Mouse (Mus musculus) lung, postnatal 10 days (tissue): ENCODE data around the gene Pwwp2a.
A peak's percentile ranks its signal among the peaks of the same experiment; 100 is the strongest.

Experiments used
- DNase-seq: peaks from one replicate; pipeline ENCODE4 v3.0.0; 2021

Gene Pwwp2a

DNA sequence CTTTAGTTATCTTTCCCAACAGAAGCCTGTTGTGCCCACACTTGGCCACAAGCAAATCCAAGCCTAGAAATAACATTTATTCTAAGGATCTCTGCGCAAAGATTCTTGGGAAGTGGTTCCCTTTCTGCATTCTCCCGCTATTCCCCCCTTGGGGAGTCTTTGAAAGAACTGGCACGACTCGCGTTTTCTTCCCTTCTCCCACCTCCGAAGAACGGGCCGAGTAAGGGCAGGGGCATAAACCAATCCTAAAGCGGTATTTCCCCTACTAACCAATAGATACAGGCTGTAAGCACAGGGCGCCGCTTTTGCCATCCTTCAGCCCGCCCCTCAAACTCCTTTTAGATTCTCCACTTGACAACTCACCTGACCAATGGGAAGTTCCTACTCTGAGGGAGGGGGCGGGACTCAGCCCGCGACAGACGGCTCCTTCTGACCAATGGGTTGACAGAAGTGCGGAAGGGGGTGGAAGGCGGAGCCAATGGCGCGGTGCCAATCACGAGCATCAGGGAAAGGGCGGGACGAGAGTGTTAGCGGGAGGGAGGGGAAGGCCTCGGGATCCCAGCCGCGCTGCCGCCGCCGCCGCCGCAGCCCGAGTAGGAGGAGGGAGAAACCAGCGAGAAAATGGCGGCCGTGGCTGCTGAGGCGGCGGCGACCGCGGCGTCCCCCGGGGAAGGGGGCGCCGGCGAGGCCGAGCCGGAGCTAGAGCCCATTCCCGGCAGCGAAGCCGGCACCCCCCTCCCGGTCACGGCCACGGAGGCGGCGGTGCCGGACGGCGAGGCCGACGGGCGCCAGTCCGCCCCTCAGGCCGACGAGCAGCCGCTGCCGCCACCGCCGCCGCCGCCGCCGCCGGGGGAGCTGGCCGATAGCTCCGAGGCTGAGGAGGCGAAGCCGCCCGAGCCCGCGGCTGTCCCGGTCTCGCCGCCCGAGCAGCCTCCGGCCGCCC lies at the start of gene Pwwp2a:
Gene Pwwp2a, plus strand, starts transcription at position 527 of the 943 bp plus-strand sequence.
- DNase-seq = peak; percentile 100

- DNase-seq = no peak
These were observed 49.2 kb upstream of the Pwwp2a start for GRCm38 (mm10) chr11:43632566-43632965.

DNA sequence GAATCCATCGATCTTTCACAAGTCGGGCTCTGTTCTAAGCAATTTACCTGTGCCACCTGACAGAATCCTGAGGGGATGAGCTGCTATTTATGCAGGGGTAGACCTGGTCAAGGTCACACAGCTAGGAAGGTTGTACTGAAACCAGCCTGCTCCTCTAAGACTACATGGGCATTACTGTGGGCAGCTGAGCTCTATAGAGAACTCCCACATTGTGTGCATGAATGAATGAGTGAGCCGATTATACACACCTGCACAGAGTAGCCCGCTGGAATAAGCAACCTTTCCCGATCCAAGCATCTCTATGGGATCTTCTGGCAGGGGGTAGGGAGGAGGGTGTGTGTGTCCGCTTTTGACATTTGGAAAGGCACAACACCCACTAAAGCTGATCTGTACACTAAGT lies 48.6 kb upstream of the Pwwp2a start:
- DNase-seq = no peak

DNA sequence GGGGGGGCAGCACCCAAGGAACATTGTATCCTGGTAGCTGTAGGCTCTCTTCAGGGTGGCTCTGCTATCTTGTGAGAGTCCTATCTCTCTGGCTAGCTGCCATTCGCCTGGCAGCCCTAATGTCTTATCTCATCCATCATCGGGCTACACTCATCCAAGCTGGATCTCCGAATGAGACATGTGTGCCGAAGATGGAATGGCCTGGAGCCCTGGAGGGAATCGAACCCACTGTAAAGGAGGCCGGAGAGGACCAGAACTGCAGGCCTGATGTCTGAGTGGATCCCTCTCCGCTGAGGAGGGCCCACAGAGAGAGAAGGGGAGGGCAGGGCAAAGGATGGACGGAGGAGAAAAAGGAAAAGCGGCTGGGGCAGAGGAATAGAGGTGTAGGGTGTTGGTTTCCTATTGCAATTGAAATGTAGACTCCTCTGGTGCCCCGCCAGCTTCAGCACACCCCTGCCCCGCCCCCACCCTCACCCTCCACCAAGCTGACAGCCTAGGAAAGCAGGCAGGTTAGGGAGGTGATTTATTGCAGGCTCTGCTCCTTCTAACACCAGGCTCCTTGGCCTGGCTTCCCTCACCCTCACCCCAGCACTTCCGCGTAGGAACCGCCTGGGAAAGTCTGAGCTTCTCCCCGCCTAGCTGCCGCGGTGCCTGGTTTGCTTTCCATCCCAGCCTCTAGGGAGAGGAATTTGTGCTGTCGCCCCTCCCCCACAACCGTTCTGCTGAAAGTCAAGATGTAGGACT lies 48.0 kb upstream of the Pwwp2a start:
- DNase-seq = peak; percentile 90

- no peak for DNase-seq
These were observed 45.0 kb upstream of the Pwwp2a start for GRCm38 (mm10) chr11:43636761-43637160.

GRCm38 (mm10) chr11:43638486-43638885 lies 43.3 kb upstream of the Pwwp2a start:
- DNase-seq = no peak

DNA sequence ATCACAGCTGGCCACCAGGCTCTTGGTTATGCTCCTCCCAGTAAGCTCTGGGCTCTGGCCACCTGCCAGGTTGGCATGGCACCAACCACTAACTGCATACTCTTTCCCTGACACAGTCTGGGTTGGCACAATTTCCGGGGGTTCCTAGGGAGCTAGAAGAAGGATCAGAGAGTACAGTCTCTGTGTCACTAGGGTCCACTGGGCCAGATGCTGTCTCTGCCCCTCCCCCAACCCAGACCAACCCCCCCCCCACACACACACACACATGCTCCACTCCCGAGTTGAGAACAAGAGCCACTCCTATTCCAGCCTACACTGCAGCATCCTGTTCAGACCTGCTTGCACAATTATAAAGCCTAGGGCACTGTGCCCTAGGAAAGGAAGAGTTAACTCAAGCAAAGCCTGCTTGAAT lies 38.6 kb upstream of the Pwwp2a start:
- DNase-seq = peak; percentile 92

- DNase-seq = no peak
These were observed 36.5 kb upstream of the Pwwp2a start for GRCm38 (mm10) chr11:43645286-43645685.

- peak; percentile 25 for DNase-seq
These were observed 28.7 kb upstream of the Pwwp2a start for GRCm38 (mm10) chr11:43653051-43653475.

- no peak for DNase-seq
These were observed 25.3 kb upstream of the Pwwp2a start for GRCm38 (mm10) chr11:43656464-43656863.

GRCm38 (mm10) chr11:43658010-43658409 lies 23.8 kb upstream of the Pwwp2a start:
- DNase-seq = no peak

DNA sequence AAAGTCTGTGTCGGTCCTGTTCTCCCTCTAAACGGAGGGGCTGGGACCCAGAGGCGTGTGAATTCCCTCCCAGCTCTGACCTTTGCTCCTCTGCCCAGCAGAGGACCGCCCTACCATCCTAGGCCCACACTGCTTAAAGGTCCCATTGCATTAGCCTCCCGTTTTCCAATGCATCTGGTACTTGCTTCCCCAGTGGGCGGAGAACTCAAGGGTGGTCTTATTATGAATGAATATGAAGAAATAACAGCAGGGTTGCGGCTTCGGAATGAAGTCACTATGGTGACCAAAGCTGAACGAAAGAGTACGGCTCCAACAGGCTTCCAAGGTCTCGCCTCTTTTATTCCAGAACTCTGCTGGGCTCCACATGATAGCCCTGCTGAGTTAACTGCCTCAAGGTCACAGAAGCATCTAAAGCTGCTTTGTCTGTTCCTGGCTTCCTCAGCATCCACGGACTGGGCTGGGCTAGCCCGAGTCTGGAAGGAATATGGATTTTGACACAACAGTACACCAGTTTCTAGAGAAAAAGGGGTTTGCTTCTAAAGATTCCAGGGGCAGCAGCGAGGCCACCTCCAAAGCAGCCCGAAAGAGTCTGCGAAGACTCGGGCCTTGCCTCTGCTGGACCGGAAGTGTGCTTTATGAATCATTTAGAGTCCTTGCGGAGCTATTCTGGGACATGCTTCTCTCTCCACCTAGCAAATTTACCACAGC lies 14.6 kb upstream of the Pwwp2a start:
- DNase-seq = no peak

DNA sequence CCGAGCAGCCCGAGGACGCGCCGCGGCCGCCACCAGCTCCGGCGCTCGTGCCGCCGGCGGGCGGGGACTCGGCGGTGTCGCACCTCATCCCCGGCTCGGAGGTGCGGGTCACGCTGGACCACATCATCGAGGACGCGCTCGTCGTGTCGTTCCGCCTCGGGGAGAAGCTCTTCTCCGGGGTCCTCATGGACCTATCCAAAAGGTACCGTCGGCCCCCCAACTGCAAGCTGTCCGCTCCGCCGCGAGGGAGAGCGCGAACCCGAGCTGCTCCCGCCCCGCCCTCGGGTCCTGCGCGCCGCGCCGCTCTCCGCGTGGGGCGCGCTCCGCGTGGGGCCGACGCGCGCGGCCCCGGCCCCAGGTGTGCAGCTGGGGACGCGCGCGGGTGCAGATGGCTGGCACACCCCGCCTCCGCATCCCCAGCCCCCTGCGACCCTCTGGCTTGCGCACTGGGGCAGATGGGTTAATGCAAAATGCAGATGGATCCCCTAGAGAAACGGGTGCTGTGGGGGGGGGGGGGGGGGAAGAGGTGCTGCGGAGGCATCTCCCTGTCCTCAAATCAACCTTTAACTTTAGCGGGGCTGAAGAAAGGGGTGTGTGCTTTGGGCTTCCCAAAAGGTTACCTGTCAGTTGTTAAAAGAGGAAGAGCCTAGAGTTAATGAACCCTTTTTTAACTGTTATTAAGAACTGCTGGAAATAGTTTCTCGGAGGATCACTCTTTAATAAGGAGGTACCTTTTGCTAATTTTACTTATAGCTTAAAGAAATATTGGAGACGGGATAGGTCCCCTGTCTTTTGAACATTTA lies 818 bp downstream of the Pwwp2a start:
- peak; percentile 59 for DNase-seq

GRCm38 (mm10) chr11:43688850-43689249 lies 7.1 kb downstream of the Pwwp2a start:
- DNase-seq = no peak

DNA sequence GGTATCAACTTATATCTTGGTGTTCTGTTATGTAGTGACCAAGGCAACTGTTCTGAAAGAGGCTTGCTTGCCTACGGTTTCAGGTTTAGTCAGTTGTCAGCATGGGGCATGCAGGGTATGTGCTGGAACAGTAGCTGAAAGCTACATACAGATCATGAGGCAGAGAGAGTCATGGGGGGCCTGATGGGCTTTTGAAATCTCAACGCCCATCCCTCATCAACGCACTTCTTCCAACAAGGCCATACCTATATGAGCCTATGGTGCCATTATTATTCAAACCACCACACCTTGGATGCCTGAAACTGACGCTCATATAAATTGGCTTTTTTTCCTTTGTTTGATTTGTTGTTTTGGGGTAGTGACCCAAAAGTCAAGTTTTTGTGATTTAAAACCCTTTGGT lies 14.8 kb downstream of the Pwwp2a start:
- no peak for DNase-seq

- DNase-seq = peak; percentile 44
These were observed 16.8 kb downstream of the Pwwp2a start for GRCm38 (mm10) chr11:43698621-43699020.

- no peak for DNase-seq
These were observed 18.5 kb downstream of the Pwwp2a start for GRCm38 (mm10) chr11:43700291-43700690.

- DNase-seq = no peak
These were observed 21.8 kb downstream of the Pwwp2a start for GRCm38 (mm10) chr11:43703552-43703951.

GRCm38 (mm10) chr11:43705751-43706150 lies 24.0 kb downstream of the Pwwp2a start:
- DNase-seq = no peak

DNA sequence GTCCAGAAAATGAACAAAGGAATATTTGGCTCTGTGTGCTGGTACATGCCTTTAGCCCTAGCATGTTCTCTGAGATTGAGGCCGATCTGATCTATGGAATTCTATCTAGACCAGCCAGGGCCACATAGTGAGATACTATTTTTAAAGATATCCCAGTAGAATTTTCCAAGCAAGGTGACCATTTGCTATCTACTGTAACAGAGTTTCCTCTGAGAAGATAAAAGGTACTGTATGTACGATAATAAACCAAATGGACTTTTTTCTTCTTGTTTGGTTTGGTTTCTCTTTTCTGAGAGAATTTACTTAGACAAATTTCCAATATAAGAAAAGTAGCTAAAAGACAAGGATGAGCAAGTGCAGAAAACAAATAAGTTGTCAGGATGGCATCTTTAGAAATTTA lies 26.6 kb downstream of the Pwwp2a start:
- no peak for DNase-seq

- no peak for DNase-seq
These were observed 30.4 kb downstream of the Pwwp2a start for GRCm38 (mm10) chr11:43712178-43712577.

- DNase-seq = no peak
These were observed 41.6 kb downstream of the Pwwp2a start for GRCm38 (mm10) chr11:43723411-43723810.
